Mouse (Mus musculus) E14TG2a.4 (cell line): ENCODE results near the gene Cuta.
"Not testable (repeated sequence)": the region's sequence is repeated elsewhere in the genome, so short reads cannot be mapped to it uniquely, and the experiment has no call there.

Experiments
- CTCF ChIP-seq: conservative IDR thresholded peaks from 2 replicates; pipeline ENCODE4 v1.5.1; 2014; ENCODE audit warnings: low read length
- POU5F1 ChIP-seq: IDR thresholded peaks from 2 replicates; pipeline ENCODE4 v1.6.1; 2014; ENCODE audit warnings: low read length, borderline replicate concordance

DNA sequence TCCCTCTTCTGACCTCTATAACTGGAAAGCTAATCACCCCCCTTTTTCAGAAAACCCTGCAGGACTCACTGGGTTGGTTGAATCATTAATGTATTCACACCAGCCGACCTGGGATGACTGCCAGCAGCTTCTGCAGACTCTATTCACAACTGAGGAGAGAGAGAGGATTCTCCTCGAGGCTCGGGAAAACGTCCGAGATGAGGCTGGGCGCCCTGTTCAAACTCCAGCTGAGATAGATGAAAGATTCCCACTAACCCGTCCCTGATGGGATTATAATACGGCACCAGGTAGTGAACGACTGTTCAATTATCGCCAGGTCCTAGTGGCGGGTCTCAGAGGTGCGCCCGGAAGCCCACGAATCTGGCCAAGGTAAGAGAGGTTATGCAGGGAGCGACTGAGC is 31.9 kb downstream of the Cuta start:
- TF ChIP-seq CTCF, POU5F1: not testable (repeated sequence)
